Mouse (Mus musculus) adrenal gland, postnatal 14 days (tissue): ENCODE results near the gene Lmbr1l. TPM values are rescaled to one million over a fixed set of nuclear protein-coding genes. Genes with fewer than 3 reads are reported as not detected.

ENCODE experiments used
- DNase-seq: peaks from one replicate; pipeline ENCODE4 v3.0.0; 2021; ENCODE audit warnings: mixed read lengths
- total RNA-seq: library from RNA; stranded (reverse); gene quantifications from 2 replicates; pipeline ENCODE4 v1.2.3, GENCODE M21; 2021

The Lmbr1l gene
- total RNA-seq, 1 experiment from 2014 or later = 21.4 TPM

DNA sequence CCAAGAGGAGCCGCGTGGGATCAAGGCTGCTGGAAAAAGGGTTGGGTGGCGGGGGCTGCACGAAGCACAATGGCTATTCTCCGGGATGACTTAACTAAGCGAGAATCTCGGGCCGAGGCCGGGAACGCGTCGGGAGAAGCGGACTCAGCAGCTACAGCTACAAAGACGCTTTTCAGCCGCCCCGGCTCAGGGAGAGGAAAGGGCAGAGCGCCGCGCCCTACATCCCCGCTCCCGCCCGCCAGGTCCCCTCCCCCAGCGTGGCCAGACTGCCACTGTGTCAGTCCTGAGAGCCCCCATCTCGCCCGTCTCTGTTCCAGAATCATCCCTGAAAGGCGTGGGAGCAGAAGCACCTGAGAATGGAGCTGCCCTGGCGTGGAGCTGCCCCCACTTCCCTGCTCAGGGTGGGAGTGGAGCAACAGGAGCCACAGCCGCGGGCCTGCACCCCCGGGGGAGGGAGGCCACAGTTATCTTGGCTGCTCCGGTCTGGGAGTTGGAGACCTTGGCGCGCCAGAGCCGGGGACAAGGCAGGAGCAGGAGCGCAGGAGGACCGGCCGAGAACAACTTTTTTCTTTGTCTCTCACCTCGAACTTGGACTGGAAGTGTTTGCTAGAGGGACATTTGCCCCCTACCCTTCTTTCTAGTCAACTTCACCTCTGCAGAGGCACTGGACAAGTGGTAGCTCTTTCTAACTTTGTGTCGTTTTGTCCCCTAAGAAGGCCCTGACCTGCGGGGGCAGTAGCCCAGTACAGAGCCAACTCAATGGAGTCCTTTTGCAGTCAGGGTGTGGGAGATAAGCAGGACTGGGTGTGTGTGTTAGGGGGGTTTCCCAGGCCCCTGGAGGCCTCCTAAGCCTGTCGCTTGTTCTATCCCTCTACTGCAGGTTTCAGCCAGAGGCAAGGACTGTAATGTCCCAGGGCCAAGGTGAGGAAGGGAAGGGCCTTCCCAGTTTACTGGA lies 22.1 kb downstream of the Lmbr1l start:
- DNase-seq = peak; percentile 83

DNA sequence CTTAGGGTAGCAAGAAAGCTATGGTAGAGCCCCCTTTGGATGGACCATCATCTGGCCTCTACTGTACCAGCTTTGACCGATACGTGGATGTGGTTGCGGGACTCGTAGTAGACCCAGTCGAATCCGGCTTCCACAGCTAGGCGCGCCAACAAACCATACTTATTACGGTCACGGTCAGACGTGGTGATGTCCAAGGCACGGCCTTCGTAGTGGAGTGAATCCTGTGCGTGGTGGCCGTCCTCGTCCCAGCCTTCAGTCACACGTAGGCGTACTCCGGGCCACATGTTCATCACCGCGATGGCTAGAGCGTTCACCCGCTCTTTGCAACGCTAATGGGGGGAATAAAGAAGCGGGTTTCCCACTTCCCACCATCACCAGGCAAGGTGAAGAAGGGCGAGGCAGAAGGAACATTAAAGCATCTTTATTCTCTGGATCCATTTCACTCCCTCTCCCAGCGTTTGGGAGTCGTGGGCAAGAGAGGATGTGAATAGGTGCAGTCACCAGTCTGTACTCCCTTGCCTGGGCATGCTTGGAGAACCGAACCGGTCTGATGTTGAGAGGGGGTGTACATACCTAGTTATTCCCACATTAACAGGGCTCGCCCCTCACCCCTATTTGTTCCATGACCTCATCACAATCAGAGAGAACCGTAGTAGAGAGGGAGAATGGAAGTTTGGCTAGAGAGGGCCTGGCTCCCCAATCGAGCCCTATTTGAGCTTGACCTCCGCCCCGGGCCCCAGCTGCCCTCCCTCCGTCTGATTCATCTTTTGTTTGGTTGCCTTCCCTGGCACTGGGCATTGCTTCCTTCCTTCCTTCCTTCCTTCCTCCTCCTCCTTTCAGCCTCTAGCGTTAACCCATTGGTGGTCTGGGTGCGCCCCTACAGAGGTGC lies 23.0 kb downstream of the Lmbr1l start:
- DNase-seq = peak; percentile 50

DNA sequence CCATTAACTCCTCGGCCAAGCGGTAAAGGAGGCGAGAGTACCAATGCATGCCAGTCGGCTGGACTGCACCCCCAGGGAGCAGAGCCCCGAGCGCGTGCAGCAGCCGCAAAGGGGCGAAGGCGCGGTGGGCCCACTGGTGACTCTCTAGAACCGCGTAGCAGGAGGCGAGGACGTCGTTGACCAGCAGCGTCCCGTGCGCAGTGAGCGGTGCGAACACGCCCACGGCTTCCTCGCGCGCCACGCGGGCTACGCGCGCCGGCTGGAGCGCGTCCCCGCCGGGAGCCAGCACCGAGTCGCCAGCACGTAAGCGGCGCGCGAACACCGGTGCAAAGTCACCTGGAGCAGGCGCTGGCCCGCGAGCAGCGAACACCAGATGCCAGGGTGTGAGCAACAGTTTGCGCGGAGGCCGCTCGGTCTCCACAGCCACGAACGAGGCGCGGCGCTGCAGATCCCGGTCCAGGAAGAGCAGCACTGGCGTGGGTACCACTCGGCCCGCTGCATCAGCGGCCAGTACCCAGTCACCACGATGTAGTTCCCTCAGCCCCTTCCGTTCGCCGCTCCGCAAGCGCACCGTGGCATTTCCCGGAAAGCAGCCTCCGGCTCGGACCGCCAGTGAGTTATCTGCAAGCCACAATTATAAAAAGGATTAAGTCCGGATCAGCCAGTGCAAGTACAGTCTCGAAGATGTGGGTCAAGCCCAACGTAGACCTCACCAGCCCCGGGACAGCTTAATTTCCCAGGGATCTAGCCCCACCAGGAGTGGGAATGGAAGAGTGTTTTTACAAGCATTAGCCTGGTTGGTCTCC lies 23.9 kb downstream of the Lmbr1l start, which contains the start of gene Rhebl1:
TSS of gene Rhebl1 (minus strand) at position 601 of the 806 bp plus-strand sequence.
- DNase-seq = peak; percentile 66

DNA sequence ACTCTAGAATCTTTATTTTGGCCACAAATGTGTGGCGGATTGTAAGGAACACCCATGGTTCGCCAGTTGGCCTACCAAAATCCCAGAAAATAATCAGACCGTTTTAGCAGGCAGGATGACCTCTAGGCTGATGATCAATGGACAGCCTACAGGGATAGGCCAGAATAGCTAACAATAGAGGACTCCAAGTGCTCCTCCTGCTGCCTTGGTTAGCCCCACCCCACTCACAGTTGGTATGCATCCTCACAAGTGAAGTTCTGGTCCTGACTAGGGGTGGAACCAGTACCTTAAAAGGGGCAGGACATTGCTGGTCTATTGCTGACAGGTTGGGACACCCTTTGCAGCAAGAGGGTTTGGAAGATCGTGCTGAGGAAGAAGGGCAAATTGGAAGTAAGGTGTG lies 25.0 kb downstream of the Lmbr1l start:
- no peak for DNase-seq

DNA sequence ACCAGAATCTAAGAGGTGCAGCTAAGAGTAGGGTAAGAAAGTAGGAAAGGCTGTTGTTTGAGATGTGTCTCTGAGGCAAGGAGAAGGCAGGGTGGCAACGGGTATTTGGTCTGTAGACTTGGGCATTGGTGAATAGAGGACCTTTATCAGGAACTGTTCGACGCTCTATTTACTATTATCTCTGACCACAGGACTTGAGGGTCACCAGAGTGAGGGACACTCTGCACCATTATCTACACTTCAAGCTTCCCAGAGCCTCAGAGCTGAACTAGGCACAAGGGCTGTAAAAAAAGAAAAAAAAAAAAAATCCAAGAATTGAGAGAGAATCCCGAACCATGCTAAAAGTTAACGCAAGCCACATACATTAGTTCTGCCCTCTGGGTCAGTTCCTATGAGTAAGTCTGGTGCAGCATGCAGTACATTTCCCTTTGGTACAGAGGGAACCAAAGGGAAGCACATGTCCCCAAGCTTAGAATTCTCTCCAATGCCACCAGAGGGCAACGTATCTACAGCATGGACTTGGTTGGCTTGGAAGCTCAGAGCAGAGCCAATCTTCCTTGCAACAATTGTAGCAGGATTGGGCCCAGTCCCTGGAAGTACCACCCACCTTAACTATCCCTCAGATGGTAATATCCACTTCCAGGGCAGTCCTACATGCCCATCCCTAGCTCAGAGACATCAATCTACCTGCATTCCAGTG lies 26.0 kb downstream of the Lmbr1l start:
- peak; percentile 82 for DNase-seq

- no peak for DNase-seq
These were observed 26.8 kb downstream of the Lmbr1l start for GRCm38 (mm10) chr15:98891198-98891742.

- no peak for DNase-seq
These were observed 30.5 kb downstream of the Lmbr1l start for GRCm38 (mm10) chr15:98887526-98887925.

GRCm38 (mm10) chr15:98886667-98887387 lies 31.2 kb downstream of the Lmbr1l start:
- DNase-seq = no peak

DNA sequence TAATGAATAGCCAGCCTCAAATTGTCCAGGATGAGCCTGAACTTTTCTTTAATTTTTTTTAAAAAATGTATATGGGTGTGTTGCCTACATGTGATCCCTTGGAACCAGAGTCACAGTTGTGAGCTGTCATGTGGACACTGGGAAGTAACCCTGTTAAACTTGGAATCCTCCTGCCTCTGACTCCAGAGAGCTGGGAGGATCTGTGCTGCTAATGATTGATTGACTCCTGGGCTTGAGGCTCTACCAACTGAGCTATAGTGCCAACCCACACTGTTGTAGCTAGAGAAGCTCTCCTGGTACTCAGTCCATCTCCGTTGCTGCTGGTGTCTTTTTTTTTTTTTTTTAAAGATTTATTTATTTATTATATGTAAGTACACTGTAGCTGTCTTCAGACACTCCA lies 33.9 kb downstream of the Lmbr1l start:
- DNase-seq = no peak

DNA sequence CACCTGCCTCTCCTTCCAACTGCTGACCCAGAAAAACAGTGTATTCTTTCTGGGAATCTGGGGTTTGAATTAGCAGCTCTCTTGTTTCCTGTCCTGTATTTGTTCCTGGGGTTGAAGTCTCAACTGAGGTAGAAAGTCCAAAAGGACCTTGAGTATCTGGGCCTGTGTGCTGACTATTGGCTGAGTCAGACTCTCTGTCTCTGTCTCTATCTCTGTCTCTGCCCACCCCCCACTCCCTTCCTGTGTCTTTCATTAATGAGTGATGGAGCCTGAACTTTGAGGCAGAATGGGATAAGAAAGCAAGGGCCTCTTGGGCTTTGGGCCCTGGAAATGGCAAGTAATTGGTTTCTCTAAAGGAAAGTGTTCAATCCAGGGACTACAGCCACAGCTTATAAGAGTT lies 34.4 kb downstream of the Lmbr1l start:
- no peak for DNase-seq

GRCm38 (mm10) chr15:98881656-98882008 lies 36.4 kb downstream of the Lmbr1l start:
- no peak for DNase-seq

DNA sequence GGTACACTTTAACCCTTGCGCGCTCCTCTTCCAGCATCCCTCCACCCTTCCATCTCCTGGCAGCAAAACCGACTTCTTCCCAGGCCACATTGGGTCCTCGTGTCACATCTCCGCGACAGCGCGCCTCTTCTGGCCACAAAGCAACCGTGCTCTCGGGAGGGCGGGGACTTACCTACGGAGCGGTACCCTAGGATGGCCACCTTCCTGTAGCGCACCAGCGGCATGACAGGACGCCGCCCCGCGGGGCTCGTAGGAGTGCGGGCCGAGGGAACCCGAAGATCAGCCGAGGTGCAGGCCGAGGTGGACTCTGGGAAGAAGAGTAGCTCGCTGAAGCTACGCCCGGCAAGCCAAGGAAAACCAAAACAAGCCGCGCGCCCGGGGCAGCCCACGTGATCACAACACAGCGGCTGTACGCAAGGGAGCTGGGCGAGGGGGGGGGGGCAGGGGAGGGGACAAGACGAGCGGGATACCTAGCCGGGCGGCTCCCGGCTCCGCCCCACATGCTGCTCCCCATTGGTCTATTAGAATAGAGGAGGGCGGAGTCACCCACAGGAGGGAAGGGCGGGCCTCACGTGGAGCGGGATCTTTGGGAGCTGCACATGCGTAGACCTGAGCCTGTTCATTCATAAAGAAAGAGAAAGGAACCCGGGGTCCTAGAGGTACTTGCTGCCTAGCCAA lies 36.9 kb downstream of the Lmbr1l start:
- DNase-seq = peak; percentile 95

GRCm38 (mm10) chr15:98877331-98877730 lies 40.7 kb downstream of the Lmbr1l start:
- peak; percentile 84 for DNase-seq

DNA sequence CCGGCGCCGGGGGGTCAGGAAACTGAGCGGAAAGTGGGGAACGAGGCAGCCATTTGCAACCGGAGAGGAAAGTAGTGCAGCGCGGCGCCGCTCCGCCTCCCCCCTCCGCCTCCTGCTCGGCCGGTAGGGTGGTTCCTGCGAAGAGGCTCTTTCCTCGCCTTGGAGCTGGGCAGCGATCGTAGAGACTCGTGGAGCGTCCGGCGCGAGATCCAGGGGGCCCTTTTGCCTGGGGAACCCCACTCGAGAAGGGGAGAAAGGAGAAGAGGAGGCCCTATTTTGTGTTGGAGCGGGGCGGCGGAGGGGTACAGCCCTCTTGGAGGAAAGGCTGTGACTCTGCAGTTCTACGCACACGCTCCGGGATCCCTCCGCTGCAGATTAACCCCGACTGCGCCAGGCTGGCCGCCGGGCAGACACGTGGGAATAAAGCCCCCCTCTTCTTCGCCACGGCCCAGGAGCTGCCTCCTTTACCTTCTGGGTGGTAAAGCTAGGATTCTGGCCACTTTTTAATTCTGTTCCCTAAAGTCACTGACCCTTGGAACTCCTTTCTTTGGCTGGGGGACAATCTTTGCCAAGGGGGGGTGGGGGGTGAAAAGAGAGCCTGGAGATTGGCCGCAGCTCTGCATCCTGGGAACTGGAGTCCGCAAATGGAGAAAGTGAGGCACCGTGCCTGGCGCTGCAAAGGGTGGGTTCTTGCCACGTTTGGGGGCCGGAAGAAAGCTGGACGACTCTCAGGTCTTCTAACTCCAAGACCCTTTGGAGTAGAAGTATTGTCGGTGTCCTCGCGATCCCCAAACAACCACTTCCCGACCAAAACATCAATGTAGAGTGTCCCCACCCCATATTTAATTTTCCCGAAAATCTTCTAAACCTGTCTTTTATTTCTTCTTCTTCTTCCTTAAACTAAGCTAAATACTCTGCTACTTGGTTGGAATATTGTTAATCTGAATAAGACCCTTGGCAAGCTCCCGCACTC lies 45.8 kb downstream of the Lmbr1l start:
- peak; percentile 95 for DNase-seq

GRCm38 (mm10) chr15:98871070-98871915 lies 46.7 kb downstream of the Lmbr1l start, which contains the start of gene Kmt2d:
TSS of gene Kmt2d (minus strand) at chr15:98871204.
- DNase-seq = peak; percentile 64

- peak; percentile 65 for DNase-seq
These were observed 47.6 kb downstream of the Lmbr1l start for GRCm38 (mm10) chr15:98870179-98871069.
